Mouse (Mus musculus) CD4-positive helper T cell, adult 2 months (primary cell): ENCODE data around the gene Hectd3.

ENCODE experiments used
- DNase-seq: peaks from one replicate; pipeline ENCODE4 v3.0.0-alpha.2; 2012; ENCODE audit warnings: low read depth, missing footprints, low spot score

The Hectd3 gene

DNA sequence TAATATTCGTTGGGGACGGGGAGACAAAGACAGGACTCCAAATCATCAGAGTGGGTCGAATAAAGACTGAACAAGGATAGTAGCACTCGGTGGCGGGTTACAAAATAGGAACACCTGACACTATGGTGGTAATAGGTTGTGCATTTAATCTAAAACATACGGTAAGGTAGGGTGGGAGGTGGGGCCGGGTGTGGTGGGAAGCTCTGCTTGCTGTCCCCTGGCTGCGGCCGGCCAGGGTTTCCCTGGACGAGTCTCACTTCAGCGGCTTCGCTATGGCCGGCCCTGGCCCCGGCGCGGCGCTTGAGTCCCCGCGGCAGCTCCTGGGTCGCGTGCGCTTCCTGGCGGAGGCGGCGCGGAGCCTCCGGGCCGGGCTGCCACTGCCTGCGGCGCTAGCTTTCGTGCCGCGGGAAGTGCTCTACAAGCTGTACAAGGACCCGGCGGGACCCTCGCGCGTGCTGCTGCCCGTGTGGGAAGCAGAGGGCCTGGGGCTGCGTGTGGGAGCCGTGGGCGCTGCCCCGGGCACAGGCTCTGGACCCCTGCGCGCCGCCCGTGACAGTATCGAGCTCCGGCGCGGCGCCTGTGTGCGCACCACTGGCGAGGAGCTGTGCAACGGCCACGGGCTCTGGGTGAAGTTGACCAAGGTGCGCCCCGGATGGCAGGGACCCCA is at the start of gene Hectd3:
TSS of gene Hectd3 (plus strand) at position 187 of the 667 bp plus-strand sequence.
- peak; percentile 75 for DNase-seq

GRCm38 (mm10) chr4:116951642-116952041 is 43.5 kb upstream of the Hectd3 start:
- DNase-seq: peak; percentile 7

DNA sequence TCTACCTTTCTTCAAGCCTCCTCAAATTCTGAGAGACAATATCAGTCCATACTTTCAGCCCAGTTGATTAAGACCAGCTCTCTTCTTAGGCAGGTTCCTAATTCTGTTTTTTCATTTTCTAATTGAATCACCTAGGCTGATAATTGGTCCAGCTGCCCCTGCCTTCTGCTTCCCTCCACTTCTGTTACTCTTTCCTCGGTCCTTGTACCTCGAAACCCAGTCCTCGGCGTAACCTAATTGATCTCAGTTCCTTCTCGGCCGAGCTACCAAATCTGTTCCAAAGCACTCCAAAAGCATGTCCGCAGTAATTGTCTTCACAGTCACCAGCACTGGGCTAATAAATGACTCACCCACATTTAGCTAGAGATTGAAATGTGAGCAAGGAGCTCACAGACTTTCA is 40.2 kb upstream of the Hectd3 start:
- no peak for DNase-seq

DNA sequence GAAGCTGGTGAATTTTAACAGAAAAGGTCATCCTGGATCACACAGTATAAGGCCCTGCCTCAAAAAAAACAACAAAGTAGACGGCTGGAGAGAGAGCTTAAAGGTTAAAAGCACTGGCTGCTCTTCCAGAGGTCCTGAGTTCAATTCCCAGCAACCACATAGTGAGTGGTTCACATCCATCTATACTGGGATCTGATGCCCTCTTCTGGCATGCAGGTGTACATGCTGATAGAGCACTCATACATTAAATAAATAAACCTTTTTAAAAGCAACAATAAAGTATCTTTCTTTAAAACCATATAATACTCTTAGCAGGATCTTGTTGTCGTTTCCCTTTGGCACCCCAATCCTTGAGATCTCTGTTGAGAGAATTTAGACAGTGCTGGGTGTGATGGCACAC is 18.6 kb upstream of the Hectd3 start:
- DNase-seq: no peak

DNA sequence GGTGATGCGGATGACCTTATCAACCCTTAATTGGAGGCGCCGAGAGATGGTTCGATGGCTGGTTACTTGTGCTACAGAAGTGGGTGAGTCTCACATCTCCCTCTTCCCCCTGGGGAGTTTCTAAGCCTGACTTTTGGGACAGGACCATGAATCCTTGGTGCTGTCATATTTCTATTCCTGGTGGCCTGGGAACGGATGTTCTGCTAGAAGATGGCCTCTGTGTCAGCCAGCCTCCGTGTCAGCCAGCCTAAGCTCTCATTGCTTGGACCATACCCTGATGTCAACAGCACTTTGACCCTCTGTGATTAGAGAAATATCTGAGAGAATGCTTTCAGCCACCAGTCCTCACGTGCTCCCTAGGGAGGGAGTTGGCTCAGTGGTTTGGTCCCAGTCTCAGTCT is 9.4 kb upstream of the Hectd3 start:
- no peak for DNase-seq

DNA sequence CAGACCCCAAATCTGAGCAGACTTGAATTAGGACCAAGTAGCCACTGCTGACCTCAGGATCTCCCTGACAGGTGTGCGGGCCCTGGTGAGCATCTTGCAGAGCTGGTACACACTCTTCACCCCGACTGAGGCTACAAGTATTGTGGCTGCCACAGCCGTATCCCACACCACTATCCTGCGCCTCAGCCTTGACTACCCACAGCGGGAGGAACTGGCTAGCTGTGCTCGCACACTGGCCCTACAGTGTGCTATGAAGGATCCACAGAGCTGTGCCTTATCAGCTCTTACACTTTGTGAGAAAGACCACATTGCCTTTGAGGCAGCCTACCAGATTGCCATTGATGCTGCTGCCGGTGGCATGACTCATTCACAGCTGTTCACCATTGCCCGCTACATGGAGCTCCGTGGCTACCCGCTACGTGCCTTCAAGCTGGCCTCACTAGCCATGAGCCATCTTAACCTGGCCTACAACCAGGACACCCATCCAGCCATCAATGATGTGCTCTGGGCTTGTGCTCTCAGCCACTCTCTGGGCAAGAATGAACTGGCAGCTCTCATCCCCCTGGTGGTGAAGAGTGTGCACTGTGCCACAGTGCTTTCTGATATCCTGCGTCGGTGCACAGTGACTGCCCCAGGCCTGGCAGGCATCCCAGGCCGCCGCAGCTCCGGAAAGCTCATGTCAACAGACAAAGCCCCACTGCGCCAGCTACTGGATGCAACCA is 8.6 kb upstream of the Hectd3 start:
- peak; percentile 69 for DNase-seq

- DNase-seq: no peak
These were observed 8.0 kb upstream of the Hectd3 start for GRCm38 (mm10) chr4:116987122-116987456.

- no peak for DNase-seq
These were observed 5.4 kb upstream of the Hectd3 start for GRCm38 (mm10) chr4:116989731-116990130.

DNA sequence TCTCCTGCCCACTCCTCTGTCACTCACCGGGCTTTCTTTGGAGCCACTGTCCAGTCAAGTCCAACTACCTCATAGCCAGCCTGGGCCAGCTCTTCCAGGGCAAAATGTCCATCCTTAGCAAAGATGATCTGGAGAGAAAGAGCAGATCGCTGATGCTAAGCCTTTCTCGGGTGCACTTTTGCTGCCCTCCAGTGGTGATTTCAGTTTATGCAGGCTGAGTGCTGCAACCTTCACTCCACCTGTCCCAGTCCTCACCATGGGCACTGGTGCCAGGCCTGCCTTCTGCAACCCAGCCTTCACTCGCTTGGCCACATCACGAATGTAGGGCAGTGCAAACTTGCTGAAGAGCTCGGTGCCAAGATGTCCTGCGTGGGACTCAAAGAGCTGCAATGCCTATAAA is 3.8 kb upstream of the Hectd3 start:
- peak; percentile 76 for DNase-seq

- peak; percentile 95 for DNase-seq
These were observed 1.2 kb upstream of the Hectd3 start, which contains the start of gene Urod for GRCm38 (mm10) chr4:116993672-116994621. Gene Urod (minus strand): TSS chr4:116994413.

DNA sequence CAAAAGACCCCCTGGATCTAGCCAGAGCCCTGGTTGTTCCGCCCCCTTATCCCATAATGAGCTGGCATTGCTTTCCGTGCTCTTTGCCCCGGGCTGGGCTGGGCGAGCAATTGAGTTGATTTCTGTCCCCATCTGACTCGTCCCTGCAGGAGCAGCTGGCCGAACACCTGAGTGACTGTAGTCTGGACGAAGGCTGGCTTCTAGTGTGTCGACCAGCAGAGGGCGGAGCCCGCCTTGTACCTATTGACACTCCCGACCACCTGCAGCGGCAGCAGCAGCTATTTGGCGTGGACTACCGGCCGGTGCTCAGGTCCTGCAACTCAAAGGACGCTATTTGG is 650 bp downstream of the Hectd3 start:
- peak; percentile 43 for DNase-seq

GRCm38 (mm10) chr4:116999513-117000154 is 4.5 kb downstream of the Hectd3 start:
- DNase-seq: no peak

DNA sequence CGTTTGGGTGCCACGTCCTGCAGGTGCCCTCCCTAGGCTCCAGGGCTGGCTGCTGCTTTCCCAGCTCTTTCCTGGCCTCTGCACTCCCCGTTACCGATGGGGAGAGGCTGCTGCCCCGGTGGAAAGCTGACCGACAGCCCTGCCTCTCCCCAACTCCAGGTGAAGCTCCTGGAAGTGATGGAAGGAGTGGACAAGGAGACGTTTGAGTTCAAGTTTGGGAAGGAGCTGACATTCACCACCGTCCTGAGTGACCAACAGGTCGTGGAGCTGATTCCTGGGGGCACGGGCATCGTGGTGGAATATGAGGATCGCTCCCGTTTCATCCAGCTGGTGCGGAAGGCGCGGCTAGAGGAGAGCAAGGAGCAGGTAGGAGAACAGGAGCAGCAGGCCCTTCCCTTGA is 6.8 kb downstream of the Hectd3 start:
- no peak for DNase-seq

GRCm38 (mm10) chr4:117002543-117003521 is 7.7 kb downstream of the Hectd3 start:
- peak; percentile 46 for DNase-seq

- DNase-seq: no peak
These were observed 9.5 kb downstream of the Hectd3 start for GRCm38 (mm10) chr4:117004649-117005048.

DNA sequence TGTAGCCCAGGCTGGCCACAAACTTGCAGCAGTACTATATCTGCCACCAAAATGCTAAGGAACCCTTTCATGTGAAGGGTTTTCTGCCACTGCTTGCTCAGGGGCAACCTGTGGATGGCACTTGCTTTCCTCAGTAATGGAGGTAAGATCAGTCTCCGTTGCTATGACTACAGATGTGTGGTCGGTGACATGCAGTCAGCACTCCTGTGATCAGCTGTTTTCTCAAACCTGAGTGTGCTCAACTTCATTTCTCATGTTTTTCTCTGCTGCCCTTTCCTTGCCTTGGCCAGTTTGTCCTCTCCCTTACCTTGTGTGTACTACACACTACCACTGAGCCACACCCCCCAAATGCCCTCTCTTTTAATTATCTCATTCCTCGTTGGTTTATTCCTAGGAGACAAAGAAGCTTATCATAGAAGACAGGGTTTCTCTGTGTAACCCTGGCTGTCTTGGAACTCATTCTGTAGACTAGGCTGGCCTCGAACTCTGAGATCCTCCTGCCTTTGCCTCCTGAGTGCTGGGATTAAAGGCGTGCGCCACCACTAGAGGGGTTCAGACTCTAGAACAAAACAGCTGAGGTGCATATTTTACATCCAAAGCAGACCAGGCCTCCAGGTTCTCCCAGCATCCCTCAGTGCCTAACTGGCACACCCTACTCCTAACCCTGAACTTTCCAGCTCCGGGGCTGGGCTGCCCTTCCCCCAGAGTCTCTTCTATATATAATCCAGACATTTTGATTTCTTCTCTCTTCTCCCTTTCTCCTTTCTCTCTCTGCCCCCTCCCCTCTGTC is 10.7 kb downstream of the Hectd3 start:
- DNase-seq: no peak

- DNase-seq: no peak
These were observed 11.9 kb downstream of the Hectd3 start for GRCm38 (mm10) chr4:117007058-117007457.

- DNase-seq: no peak
These were observed 15.1 kb downstream of the Hectd3 start for GRCm38 (mm10) chr4:117010231-117010630.

DNA sequence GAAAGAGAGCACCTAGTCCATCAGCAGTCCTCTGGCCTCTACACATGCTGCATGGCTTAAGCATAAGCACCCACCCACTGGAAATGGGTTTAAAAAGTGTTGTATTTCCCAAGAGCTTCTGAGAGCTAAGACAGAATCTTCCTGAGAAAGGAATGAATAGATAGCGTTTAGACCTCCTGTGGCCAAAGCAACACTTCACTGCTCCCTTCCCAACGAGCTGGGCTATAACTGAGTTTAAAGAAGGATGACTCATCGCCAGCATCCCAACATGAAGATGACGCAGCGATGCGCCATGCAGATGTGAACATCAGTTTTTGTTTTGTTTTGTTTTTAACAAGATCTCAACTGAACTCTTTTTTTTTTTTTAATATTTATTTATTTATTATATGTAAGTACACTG is 18.5 kb downstream of the Hectd3 start:
- no peak for DNase-seq

- DNase-seq: no peak
These were observed 19.8 kb downstream of the Hectd3 start for GRCm38 (mm10) chr4:117014901-117015415.
